Mouse (Mus musculus): ENCODE results near the gene 1600002K03Rik.

GRCm38 (mm10) chr10:80127920-80128319 is 44.8 kb upstream of the 1600002K03Rik start:
- TF ChIP-seq CTCF (IDR thresholded peaks at IDR 0.05; ENCODE audit: borderline replicate concordance, insufficient read depth, low read depth, low read length) (no peak), POLR2A (IDR thresholded peaks at IDR 0.05; ENCODE audit: borderline replicate concordance, insufficient read depth, low read length) (no peak)

Measured in cerebellum, adult 2 months (tissue).